Mouse (Mus musculus) megakaryocyte, embryonic 14.5 days (primary cell): Measurements from ENCODE around the gene Retreg3.

Source experiments
- FLI1 ChIP-seq: IDR thresholded peaks from 2 replicates; pipeline ENCODE4 v1.6.1; 2012; ENCODE audit warnings: low read length, inconsistent platforms, mixed read lengths
- GATA1 ChIP-seq: IDR thresholded peaks from 3 replicates; pipeline ENCODE4 v1.6.1; 2012; ENCODE audit warnings: mixed read lengths, low read length, inconsistent platforms, borderline replicate concordance

DNA sequence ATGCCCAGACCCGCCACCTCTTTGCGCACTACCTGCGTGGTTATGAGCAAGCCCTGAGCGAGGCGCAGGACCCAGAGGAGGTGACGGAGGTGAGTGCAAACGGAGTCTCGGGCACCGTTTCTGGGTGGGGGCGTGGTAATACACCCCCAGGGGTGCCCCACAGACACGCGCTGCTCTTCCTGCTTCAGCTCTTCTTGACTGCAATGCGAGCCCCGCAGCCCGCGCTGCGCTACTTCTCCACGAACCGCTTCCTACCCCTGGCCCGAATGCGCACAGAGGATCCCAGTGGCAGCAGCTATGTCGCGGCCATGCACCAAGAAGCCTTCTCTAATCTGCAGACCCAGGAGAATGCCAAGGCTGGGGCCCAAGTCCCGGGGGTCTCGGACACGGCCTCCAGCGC lies 39.9 kb downstream of the Retreg3 start:
- TF ChIP-seq FLI1 (no peak), GATA1 (no peak)
